Mouse (Mus musculus) liver, postnatal 0 days (tissue): Measurements from ENCODE around the gene Samd1. TPM values are rescaled to one million over a fixed set of nuclear protein-coding genes. Genes with fewer than 3 reads are reported as not detected.
"Not testable (repeated sequence)": the region's sequence is repeated elsewhere in the genome, so short reads cannot be mapped to it uniquely, and the experiment has no call there.

Source experiments
- ATAC-seq: fragments of 200-750 bp; cut with Nextera tagmentation; 2 replicates; pipeline ENCODE4 v1.8.0; 2017; ENCODE audit warnings: mild to moderate bottlenecking, moderate library complexity
- DNase-seq: peaks from one replicate; pipeline ENCODE4 v3.0.0-alpha.2; 2016
- H3K27ac ChIP-seq: fragments of 300-500 bp; sonication (generic); 2 replicates; pipeline ENCODE4 v1.5.1; 2014; ENCODE audit warnings: antibody characterized with exemption, moderate library complexity, mild to moderate bottlenecking, low read depth
- H3K27me3 ChIP-seq: fragments of 300-500 bp; sonication (generic); 2 replicates; pipeline ENCODE4 v1.6.1; 2014; ENCODE audit warnings: low read length, control low read depth, mixed read lengths; ENCODE audit not compliant: insufficient read depth
- H3K36me3 ChIP-seq: fragments of 300-500 bp; sonication (generic); replicated peaks from 2 replicates; pipeline ENCODE4 v1.6.1; 2014; ENCODE audit warnings: mild to moderate bottlenecking, control low read depth, low read length, moderate library complexity, mixed read lengths; ENCODE audit not compliant: insufficient read depth
- H3K4me1 ChIP-seq: fragments of 300-500 bp; sonication (generic); 2 replicates; pipeline ENCODE4 v1.6.1; 2014; ENCODE audit warnings: antibody characterized with exemption, mild to moderate bottlenecking, control low read depth; ENCODE audit not compliant: insufficient read depth
- H3K4me2 ChIP-seq: fragments of 300-500 bp; sonication (generic); 2 replicates; pipeline ENCODE4 v1.6.1; 2014; ENCODE audit warnings: low read depth, mild to moderate bottlenecking, low read length, moderate library complexity, mixed read lengths
- H3K4me3 ChIP-seq: fragments of 300-500 bp; sonication (generic); 2 replicates; pipeline ENCODE4 v1.5.1; 2014; ENCODE audit warnings: low read depth, low read length
- H3K9ac ChIP-seq: fragments of 300-500 bp; sonication (generic); replicated peaks from 2 replicates; pipeline ENCODE4 v1.6.1; 2014; ENCODE audit warnings: mild to moderate bottlenecking, moderate library complexity
- H3K9me3 ChIP-seq: fragments of 300-500 bp; sonication (generic); 2 replicates; pipeline ENCODE4 v1.6.1; 2016; ENCODE audit warnings: mild to moderate bottlenecking, control low read depth, low read length, mixed read lengths
- CTCF ChIP-seq: sonication (generic); IDR thresholded peaks from 2 replicates; pipeline ENCODE4 v1.5.1; 2016; ENCODE audit warnings: antibody characterized with exemption, low read depth
- EP300 ChIP-seq: IDR thresholded peaks from 2 replicates; pipeline ENCODE4 v1.6.1; 2016; ENCODE audit warnings: antibody characterized with exemption, low read depth, mild to moderate bottlenecking
- WGBS: fragments of 180-500 bp; shearing (Covaris S2); extraction: QIAGEN DNeasy Blood & Tissue Kit; methylation state at CpG from one replicate; pipeline ENCODE4 v1.1.7; 2014; ENCODE audit not compliant: insufficient replicate concordance; 5-methylcytosine and 5-hydroxymethylcytosine counted together
- polyA plus RNA-seq: library from polyadenylated mRNA; unstranded; fragments of >200 nt; fragmentation: Nextera tagmentation; extraction: Ambion mirVana; gene quantifications from 2 replicates; pipeline ENCODE4 v1.2.1, GENCODE M21; 2015

Gene Samd1
- polyA plus RNA-seq, 1 experiment from 2014 or later: 3.5 TPM

DNA sequence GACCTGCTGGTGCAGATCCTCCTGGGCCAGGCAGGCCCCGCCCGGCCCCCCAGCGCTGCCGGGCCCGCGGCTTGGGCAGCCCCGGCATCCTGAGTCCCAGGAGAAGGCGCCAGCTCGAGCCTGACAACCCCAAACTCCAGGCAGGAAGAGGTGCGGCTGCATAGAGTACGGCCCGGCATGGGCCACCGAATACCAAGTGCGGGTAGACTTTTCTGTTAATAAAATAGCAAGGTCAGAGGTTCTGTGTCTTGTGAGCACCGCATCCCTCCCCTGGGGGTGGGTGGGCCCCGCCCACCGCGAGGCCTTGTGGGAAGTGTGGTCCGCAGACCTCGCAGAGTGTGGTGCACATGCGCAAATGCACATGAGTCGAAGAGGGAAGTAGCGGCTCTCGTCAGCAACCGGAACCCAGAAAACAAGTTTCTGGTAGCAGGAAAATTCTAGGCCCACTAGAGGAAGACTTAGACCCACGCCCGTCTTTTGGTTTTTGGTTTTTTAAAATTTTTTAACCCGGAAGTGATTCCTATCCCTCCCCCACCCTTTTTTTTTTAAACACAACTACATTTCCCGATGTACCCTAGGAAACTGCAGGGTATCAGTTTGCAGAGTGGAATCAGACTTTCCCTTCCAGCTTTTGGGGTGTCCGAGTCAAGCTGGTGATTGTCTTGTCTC lies 7.2 kb downstream of the Samd1 start:
- peak overlapping the region; percentile 83 for H3K4me2 ChIP-seq
- DNase-seq: peak; percentile 93
- peak overlapping the region; percentile 63 for H3K9ac ChIP-seq
- peaks cover 16% of the 10 kb centered on the region for H3K4me1 ChIP-seq
- peak overlapping the region; percentile 57 for H3K4me3 ChIP-seq
- WGBS: 2% methylated on average over 30 of the region's 30 CpGs
- peak; percentile 92 for ATAC-seq
- H3K36me3 ChIP-seq: peaks cover 9% of the 10 kb centered on the region; the same call in 1 of the 2 replicates
- peaks cover 2% of the 10 kb centered on the region; the same call in 1 of the 2 replicates for H3K27me3 ChIP-seq
- TF ChIP-seq EP300: peak; percentile 41; the same call in 1 of the 2 replicates
- TF ChIP-seq CTCF: no peak
- no peaks in the 10 kb centered on the region for H3K9me3 ChIP-seq
- H3K27ac ChIP-seq: peak overlapping the region; percentile 77

DNA sequence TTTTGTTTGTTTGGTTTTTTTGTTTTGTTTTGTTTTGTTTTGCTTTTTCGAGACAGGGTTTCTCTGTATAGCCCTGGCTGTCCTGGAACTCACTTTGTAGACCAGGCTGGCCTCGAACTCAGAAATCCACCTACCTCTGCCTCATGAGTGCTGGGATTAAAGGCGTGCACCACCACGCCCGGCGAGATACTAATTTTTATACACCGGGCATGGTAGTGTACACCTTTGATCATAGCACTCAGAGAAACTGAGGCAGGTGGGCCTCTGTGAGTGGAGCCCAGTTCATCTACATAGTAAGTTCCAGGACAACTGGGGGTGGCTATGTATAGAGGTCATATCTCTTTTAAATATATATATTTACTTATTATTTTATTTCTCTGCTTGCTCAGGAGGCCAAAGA lies 8.0 kb downstream of the Samd1 start:
- Histone ChIP-seq H3K4me2 (peak overlapping the region; percentile 83; the same call in 1 of the 2 replicates), H3K27ac (peak overlapping the region; percentile 77; the same call in 1 of the 2 replicates), H3K27me3 (peaks cover 10% of the 10 kb centered on the region), H3K4me1 (peaks cover 18% of the 10 kb centered on the region)
- ATAC-seq, H3K9me3 ChIP-seq, DNase-seq, H3K4me3 ChIP-seq, H3K36me3 ChIP-seq, H3K9ac ChIP-seq: not testable (repeated sequence)
- 83% methylated on average over 7 of the region's 7 CpGs for WGBS

DNA sequence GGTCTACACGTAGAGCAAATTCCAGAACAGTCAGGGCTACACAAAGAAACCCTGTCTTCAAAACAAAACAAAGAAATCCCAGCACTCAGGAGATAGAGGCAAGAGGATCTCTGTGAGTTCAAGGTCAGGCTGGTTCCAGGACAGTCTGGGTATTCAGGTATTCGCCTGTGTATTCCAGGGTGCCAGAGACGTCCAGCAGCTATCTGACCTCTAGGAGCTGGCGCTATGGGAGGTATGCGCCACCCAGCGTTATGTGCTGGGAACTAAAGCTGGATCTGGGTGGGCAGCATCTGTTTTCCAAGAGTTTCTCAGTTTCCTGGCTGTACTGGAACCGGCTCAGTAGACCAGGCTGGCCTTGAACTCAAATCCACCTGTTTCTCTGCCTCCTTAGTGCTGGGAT lies 10.9 kb downstream of the Samd1 start:
- no peak overlapping the region for H3K4me3 ChIP-seq
- no peak for DNase-seq
- ATAC-seq: no peak
- 51% methylated on average over 7 of the region's 7 CpGs for WGBS
- TF ChIP-seq CTCF: peak; percentile 56
- no peak for TF ChIP-seq EP300
- no peaks in the 10 kb centered on the region for H3K36me3 ChIP-seq
- H3K27ac ChIP-seq: no peak overlapping the region
- H3K9ac ChIP-seq: no peak overlapping the region
- no peaks in the 10 kb centered on the region for H3K9me3 ChIP-seq
- H3K4me1 ChIP-seq: peaks cover 34% of the 10 kb centered on the region
- peaks cover 37% of the 10 kb centered on the region for H3K27me3 ChIP-seq
- no peak overlapping the region for H3K4me2 ChIP-seq

DNA sequence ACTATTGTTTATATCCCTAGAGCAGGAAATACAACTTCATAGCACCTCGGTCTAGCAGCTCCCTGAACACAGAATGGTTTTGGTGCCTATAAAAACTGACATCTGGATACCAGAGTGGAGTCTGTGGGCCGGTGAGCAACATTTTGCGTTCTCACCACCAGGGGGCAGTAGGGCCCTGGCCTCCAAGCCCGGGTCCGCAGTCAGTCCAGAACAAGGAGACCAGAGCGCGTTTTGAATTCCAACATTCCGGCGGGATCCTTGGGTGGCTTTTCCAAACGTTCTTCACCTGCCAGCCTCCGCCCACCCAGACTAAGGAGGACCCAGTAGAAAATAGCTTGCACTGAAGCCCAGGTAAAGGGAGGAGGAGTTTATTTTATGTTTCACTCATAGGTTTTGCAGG lies 12.4 kb downstream of the Samd1 start:
- no peak overlapping the region for H3K4me3 ChIP-seq
- DNase-seq: peak; percentile 85
- H3K27me3 ChIP-seq: peaks cover 40% of the 10 kb centered on the region
- H3K9ac ChIP-seq: no peak overlapping the region
- H3K4me1 ChIP-seq: peaks cover 28% of the 10 kb centered on the region
- H3K27ac ChIP-seq: no peak overlapping the region
- TF ChIP-seq EP300 (no peak), CTCF (peak; percentile 94)
- ATAC-seq: no peak; the same call in 1 of the 2 replicates
- H3K9me3 ChIP-seq: no peaks in the 10 kb centered on the region
- H3K36me3 ChIP-seq: no peaks in the 10 kb centered on the region
- no peak overlapping the region for H3K4me2 ChIP-seq
- WGBS: under 1% methylated on average over 11 of the region's 11 CpGs

DNA sequence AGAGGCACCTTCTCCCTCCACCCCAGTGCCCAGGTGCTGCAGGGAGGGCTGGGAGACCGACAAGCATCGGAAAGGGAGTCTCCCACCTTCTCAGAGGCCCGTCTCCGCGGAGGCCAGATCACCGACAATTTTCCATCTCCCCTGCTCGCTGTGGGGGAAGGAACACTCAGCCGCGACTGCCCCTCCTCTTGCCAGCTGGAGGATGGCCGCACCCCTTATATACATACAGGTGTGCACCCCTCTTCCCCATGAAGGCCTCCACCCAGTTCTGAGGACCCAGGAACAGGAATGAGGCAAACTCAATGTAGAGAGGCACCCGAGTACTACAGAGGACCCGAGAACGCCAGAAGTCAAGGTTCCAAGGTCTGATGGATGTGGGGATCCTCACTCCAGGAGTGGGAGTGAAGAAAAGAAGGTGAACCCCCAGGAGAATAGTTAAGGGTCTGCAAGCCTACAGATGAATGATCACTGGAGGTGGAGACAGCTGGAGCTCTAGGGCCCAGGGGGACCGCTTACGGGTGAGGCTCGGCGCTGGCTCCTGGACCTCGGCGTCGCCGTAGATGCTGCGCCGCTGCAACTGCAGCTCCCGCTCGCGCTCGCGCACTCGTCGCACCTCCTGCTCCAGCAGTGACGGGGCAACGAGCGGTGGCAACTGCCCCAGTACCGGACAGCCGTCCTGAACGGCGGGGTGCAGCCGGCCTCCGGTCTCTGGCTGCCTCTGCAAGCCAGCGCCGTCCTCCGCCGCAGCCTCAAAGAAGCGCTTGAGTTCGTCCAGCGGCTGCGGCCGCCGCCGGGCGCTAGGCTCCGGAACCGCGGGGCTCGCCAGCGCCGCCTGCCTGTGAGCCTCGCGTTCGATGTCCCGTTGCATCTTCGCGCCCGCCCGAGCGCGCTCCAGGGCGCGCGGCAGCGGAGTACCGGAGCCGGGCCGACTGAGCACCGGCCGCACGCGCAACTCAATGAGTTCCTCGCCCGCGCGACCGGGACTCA lies 13.4 kb downstream of the Samd1 start:
- peak overlapping the region; percentile 81 for H3K4me2 ChIP-seq
- DNase-seq (peak; percentile 78), ATAC-seq (peak; percentile 44)
- TF ChIP-seq EP300: no peak
- peak; percentile 71 for TF ChIP-seq CTCF
- H3K9me3 ChIP-seq: no peaks in the 10 kb centered on the region
- H3K27me3 ChIP-seq: peaks cover 44% of the 10 kb centered on the region
- H3K36me3 ChIP-seq: no peaks in the 10 kb centered on the region
- H3K9ac ChIP-seq: no peak overlapping the region; the same call in none of the 2 replicates
- WGBS: 3% methylated on average over 68 of the region's 83 CpGs
- H3K27ac ChIP-seq: no peak overlapping the region
- peaks cover 24% of the 10 kb centered on the region for H3K4me1 ChIP-seq
- H3K4me3 ChIP-seq: peak overlapping the region; percentile 48
